Mouse (Mus musculus) neural tube, embryonic 11.5 days (tissue): ENCODE data around the gene Exosc10. TPM values are rescaled to one million over a fixed set of nuclear protein-coding genes. Genes with fewer than 3 reads are reported as not detected.

ENCODE experiments used
- ATAC-seq: fragments of 200-750 bp; cut with Nextera tagmentation; 2 replicates; pipeline ENCODE4 v1.8.0; 2017; ENCODE audit warnings: moderate number of reproducible peaks, mild to moderate bottlenecking, moderate TSS enrichment, moderate library complexity; ENCODE audit not compliant: insufficient read depth, low FRiP score, low TSS enrichment
- DNase-seq: peaks from one replicate; pipeline ENCODE4 v3.0.0-alpha.2; 2015; ENCODE audit warnings: low spot score
- H3K27ac ChIP-seq: fragments of 300-500 bp; sonication (generic); 2 replicates; pipeline ENCODE4 v1.5.1; 2014; ENCODE audit warnings: low read depth, mild to moderate bottlenecking, low read length
- H3K27me3 ChIP-seq: fragments of 300-500 bp; sonication (generic); 2 replicates; pipeline ENCODE4 v1.6.1; 2014; ENCODE audit warnings: mild to moderate bottlenecking, low read length, mixed read lengths; ENCODE audit not compliant: control insufficient read depth, insufficient read depth
- H3K36me3 ChIP-seq: fragments of 300-500 bp; sonication (generic); 2 replicates; pipeline ENCODE4 v1.6.1; 2014; ENCODE audit warnings: mild to moderate bottlenecking, low read length, moderate library complexity, mixed read lengths; ENCODE audit not compliant: control insufficient read depth, insufficient read depth
- H3K4me1 ChIP-seq: fragments of 300-500 bp; sonication (generic); 2 replicates; pipeline ENCODE4 v1.6.1; 2014; ENCODE audit warnings: low read length, mixed read lengths; ENCODE audit not compliant: control insufficient read depth, insufficient read depth
- H3K4me2 ChIP-seq: fragments of 300-500 bp; sonication (generic); 2 replicates; pipeline ENCODE4 v1.6.1; 2014; ENCODE audit warnings: low read depth, mild to moderate bottlenecking, moderate library complexity
- H3K4me3 ChIP-seq: fragments of 300-500 bp; sonication (generic); 2 replicates; pipeline ENCODE4 v1.5.1; 2014; ENCODE audit warnings: low read depth, low read length
- H3K9ac ChIP-seq: fragments of 300-500 bp; sonication (generic); 2 replicates; pipeline ENCODE4 v1.6.1; 2014; ENCODE audit warnings: mild to moderate bottlenecking, low read length
- H3K9me3 ChIP-seq: fragments of 300-500 bp; sonication (generic); 2 replicates; pipeline ENCODE4 v1.6.1; 2016; ENCODE audit warnings: low read length; ENCODE audit not compliant: control insufficient read depth
- WGBS: fragments of 180-500 bp; shearing (Covaris S2); extraction: QIAGEN DNeasy Blood & Tissue Kit; methylation state at CpG from one replicate; pipeline ENCODE4 v1.1.7; 2014; 5-methylcytosine and 5-hydroxymethylcytosine counted together
- polyA plus RNA-seq: library from polyadenylated mRNA; unstranded; fragments of >200 nt; fragmentation: Nextera tagmentation; extraction: Ambion mirVana; gene quantifications from 2 replicates; pipeline ENCODE4 v1.2.1, GENCODE M21; 2014

Gene Exosc10
- polyA plus RNA-seq, 1 experiment from 2014 or later, result 102 TPM

DNA sequence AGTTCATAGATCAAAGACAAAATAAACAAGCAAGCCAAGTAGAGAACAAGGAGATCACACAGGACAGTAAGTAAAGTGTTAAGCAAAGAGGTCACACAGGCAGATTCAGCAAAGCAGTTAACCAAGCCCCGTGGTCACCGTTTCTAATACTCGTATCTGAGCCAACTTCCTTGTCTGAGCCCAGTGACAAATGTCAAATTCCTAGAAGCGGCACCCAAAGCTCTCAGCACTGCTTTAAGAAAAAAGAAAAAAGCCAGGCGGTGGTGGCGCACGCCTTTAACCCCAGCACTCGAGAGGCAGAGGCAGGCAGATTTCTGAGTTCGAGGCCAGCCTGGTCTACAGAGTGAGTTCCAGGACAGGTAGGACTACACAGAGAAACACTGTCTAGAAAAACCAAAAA lies 28.4 kb downstream of the Exosc10 start:
- H3K4me2 ChIP-seq, result no peak overlapping the region
- H3K4me3 ChIP-seq, result no peak overlapping the region
- H3K4me1 ChIP-seq, result no peaks in the 10 kb centered on the region
- H3K36me3 ChIP-seq, result 0 out of 2 replicates have a peak, but pooled peaks cover 4% of the 10 kb centered on the region
- H3K9me3 ChIP-seq, result no peaks in the 10 kb centered on the region
- H3K9ac ChIP-seq, result no peak overlapping the region
- DNase-seq (no peak), ATAC-seq (no peak)
- no peak overlapping the region for H3K27ac ChIP-seq
- 82% methylated on average over 9 of the region's 9 CpGs for whole genome bisulfite sequencing
- no peaks in the 10 kb centered on the region for H3K27me3 ChIP-seq

DNA sequence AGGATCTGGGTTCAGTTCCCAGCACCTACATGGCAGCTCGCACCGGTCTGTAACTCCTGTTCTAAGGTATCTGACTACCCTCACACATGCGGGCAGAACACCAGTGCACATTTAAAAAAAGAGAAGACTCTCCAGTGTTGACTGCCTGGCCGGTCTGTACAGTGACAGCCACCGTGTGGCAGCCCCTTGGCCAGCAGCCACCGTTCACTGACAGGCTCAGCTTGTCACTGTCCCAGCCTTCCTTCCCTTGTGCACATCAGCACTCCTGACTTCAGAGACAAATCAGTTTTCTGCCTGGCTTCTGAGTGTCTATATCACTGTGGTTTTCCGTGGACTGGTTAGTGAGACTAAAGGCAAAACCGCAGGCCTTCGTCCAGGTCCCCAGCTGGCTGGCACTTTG lies 30.6 kb downstream of the Exosc10 start:
- H3K4me2 ChIP-seq, result no peak overlapping the region
- no peaks in the 10 kb centered on the region for H3K27me3 ChIP-seq
- DNase-seq (no peak), ATAC-seq (no peak)
- no peak overlapping the region for H3K27ac ChIP-seq
- no peaks in the 10 kb centered on the region for H3K9me3 ChIP-seq
- H3K36me3 ChIP-seq, result no peaks in the 10 kb centered on the region; the same call in 1 of the 2 replicates
- no peak overlapping the region for H3K4me3 ChIP-seq
- 84% methylated on average over 9 of the region's 9 CpGs for WGBS
- no peak overlapping the region for H3K9ac ChIP-seq
- peaks cover 9% of the 10 kb centered on the region for H3K4me1 ChIP-seq

DNA sequence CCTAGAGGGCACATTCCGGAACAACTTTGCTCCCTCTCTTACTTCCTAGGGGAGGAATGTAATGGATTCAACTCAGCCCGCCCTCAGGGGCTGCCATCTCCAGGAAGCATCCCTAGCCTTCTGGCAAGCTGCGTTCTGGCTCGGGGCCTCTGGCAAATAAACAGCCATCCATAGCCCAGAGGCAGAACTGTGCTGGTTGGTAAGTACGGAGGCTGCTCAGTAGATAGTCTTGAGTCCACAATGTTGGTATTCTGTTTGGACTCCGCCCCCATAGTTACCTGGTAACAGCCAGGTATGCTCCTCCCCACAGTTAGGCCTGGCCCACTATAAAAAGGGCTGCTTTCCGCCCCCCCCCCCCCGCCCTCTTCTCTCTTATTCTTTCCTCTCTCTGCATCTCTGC lies 31.3 kb downstream of the Exosc10 start:
- ATAC-seq (no peak), DNase-seq (no peak)
- H3K36me3 ChIP-seq, result peaks cover 8% of the 10 kb centered on the region
- H3K27me3 ChIP-seq, result no peaks in the 10 kb centered on the region
- H3K9me3 ChIP-seq, result no peaks in the 10 kb centered on the region
- H3K4me3 ChIP-seq, result no peak overlapping the region
- H3K9ac ChIP-seq, result no peak overlapping the region
- H3K4me1 ChIP-seq, result peaks cover 9% of the 10 kb centered on the region
- H3K27ac ChIP-seq, result no peak overlapping the region
- no peak overlapping the region for H3K4me2 ChIP-seq
- 49% methylated on average over 7 of the region's 8 CpGs for WGBS

DNA sequence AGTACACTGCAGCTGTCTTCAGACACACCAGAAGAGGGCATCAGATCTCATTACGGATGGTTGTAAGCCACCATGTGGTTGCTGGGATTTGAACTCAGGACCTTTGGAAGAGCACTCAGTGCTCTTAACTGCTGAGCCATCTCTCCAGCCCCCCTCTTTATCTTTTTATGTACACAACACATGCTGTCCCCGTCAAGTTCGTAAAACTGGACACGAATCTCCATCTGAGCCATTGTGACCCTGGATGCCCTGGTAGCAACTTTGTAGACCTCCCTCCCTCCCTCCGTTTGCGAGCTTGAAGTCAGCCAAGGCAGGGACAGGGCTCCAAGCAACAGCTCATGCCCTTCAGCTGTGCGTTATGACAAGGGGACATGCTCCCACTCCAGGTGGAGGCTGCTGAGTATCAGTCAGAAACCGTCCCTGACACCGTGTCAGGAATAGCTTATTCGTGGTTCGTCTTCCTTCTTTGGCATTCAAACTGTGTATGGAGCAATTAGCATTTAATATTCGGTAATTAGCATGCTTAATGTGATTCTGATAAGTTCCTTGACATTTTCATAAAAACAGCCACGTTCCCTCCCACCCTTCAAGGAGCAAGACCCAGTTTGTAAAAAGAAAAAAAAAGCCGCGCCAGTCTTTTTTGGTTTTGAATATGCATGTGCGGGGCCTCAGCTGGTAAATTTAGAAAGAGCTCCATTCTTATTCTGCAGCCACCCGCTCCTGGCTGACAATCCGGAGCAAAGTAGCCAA lies 32.4 kb downstream of the Exosc10 start:
- no peak overlapping the region for H3K27ac ChIP-seq
- no peak for ATAC-seq

DNA sequence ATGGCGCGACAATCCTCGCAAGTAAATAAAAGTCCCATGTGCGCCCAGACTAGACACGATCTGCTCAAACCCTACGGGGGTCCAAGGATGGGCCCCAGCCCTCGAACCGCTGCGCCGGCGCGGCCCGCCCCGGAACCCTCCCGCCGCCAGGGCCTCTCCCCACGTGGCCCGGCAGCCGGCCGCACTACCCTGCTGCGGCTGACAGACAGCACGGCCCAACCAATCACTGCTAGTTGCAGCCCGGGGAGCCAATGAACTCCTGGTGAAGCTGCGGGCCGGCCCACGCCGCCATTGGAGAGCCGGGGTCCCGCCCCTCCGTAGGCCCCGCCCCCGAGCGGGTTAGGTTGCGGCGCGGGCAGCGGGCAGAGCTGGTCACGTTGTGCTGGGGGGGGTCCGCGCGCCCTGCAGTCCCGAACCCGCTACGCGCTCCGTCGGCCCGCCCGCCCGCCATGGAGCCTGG lies 33.0 kb downstream of the Exosc10 start, which contains the start of gene Srm:
TSS of gene Srm (plus strand) at position 333 of the 460 bp plus-strand sequence.
- no peaks in the 10 kb centered on the region for H3K9me3 ChIP-seq
- H3K4me2 ChIP-seq, result peak within 1 kb of the TSS; percentile 90
- H3K9ac ChIP-seq, result peak within 1 kb of the TSS; percentile 73
- ATAC-seq (peak; percentile 99), DNase-seq (peak; percentile 97)
- WGBS, result under 1% methylated on average over 48 of the region's 50 CpGs
- no peaks in the 10 kb centered on the region for H3K27me3 ChIP-seq
- no peak within 1 kb of the TSS for H3K27ac ChIP-seq
- peak within 1 kb of the TSS; percentile 92 for H3K4me3 ChIP-seq
- H3K4me1 ChIP-seq, result peaks cover 9% of the 10 kb centered on the region
- peaks cover 15% of the 10 kb centered on the region for H3K36me3 ChIP-seq

More for the DNA sequence above, 32.4 kb downstream of the Exosc10 start:
- DNase-seq, result peak; percentile 34
- Histone ChIP-seq H3K9ac (peak overlapping the region; percentile 33), H3K27me3 (no peaks in the 10 kb centered on the region), H3K4me2 (peak overlapping the region; percentile 90), H3K4me3 (peak overlapping the region; percentile 92), H3K36me3 (peaks cover 15% of the 10 kb centered on the region), H3K4me1 (peaks cover 9% of the 10 kb centered on the region), H3K9me3 (no peaks in the 10 kb centered on the region)
- 6% methylated on average over 18 of the region's 18 CpGs for WGBS

DNA sequence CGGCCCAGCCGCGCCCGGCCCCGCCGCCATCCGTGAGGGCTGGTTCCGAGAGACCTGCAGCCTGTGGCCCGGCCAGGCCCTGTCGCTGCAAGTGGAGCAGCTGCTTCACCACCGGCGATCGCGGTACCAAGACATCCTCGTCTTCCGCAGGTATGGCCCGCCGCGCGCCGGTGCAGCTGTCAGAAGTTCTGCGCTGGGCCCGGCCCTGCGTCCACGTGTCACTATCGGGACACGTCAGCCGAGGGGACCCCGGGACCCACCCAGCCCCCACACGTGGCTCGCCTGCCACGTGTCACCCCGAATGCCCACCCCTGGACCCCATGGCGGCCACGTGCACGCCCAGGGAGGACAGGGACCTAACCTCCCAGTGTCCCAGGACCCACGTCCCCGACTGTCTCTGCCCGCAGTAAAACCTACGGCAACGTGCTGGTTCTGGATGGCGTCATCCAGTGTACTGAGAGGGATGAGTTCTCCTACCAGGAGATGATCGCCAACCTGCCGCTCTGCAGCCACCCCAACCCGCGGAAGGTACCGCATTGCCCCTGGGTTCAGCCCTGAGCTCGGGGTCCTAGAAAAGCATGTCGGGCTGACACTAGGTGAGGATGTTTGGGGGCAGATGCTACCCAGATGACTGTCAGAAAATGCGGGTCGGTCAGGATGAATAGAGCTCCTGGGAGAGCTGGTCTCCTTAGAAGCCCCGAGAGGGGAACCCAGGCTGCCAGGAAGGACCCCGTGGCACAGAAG lies 33.6 kb downstream of the Exosc10 start:
- Histone ChIP-seq H3K4me3 (peak overlapping the region; percentile 92), H3K27me3 (no peaks in the 10 kb centered on the region), H3K9me3 (no peaks in the 10 kb centered on the region), H3K36me3 (peaks cover 15% of the 10 kb centered on the region), H3K9ac (peak overlapping the region; percentile 73), H3K4me1 (peaks cover 9% of the 10 kb centered on the region), H3K27ac (no peak overlapping the region), H3K4me2 (peak overlapping the region; percentile 90)
- under 1% methylated on average over 53 of the region's 53 CpGs for WGBS
- DNase-seq (peak; percentile 44), ATAC-seq (peak; percentile 57)

- peaks cover 15% of the 10 kb centered on the region for H3K36me3 ChIP-seq
- H3K27me3 ChIP-seq, result no peaks in the 10 kb centered on the region
- H3K9me3 ChIP-seq, result no peaks in the 10 kb centered on the region
- ATAC-seq (no peak), DNase-seq (no peak)
- no peak overlapping the region for H3K9ac ChIP-seq
- WGBS, result 95% methylated on average over 11 of the region's 11 CpGs
- no peak overlapping the region for H3K4me2 ChIP-seq
- H3K27ac ChIP-seq, result no peak overlapping the region
- H3K4me1 ChIP-seq, result peaks cover 9% of the 10 kb centered on the region
- H3K4me3 ChIP-seq, result no peak overlapping the region
These were observed 35.8 kb downstream of the Exosc10 start for GRCm38 (mm10) chr4:148593996-148594395.

DNA sequence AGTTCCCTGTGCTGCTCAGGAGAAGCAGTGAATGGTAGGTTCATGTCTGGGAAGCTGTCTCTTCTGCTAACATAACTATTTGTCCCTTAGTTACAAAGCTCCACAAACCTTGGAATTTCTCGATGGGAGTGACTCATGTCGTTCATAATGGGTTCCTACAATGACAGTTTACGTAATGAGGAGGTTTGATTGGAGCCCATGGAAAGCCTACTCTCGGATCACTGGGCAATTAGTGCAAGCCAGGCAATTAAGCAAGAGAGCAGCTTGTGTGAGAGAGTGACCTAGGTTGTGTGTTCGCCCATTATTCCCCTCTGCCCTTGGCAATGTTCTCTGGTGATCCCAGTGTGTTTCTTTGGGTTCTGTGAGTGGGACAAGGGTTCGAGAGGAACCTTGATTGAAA lies 37.7 kb downstream of the Exosc10 start:
- DNase-seq, result no peak
- no peaks in the 10 kb centered on the region for H3K9me3 ChIP-seq
- WGBS, result 90% methylated on average over 6 of the region's 6 CpGs
- H3K27ac ChIP-seq, result no peak overlapping the region
- H3K27me3 ChIP-seq, result no peaks in the 10 kb centered on the region
- ATAC-seq, result no peak
- H3K4me2 ChIP-seq, result no peak overlapping the region
- H3K4me3 ChIP-seq, result no peak overlapping the region
- H3K36me3 ChIP-seq, result peaks cover 15% of the 10 kb centered on the region
- peaks cover 9% of the 10 kb centered on the region for H3K4me1 ChIP-seq
- H3K9ac ChIP-seq, result no peak overlapping the region
